Mouse (Mus musculus): ENCODE measurements around the gene Vps52.
"Not testable (repeated sequence)": the region's sequence is repeated elsewhere in the genome, so short reads cannot be mapped to it uniquely, and the experiment has no call there.

The Vps52 gene

GRCm38 (mm10) chr17:34000796-34001195, 45.2 kb downstream of the Vps52 start:
- not testable (repeated sequence) for DNase-seq (ENCODE audit: low read depth in 1 of 2, low spot score in 2 of 2)

- no peak for DNase-seq (ENCODE audit: low read depth in 1 of 2, low spot score in 2 of 2)
Measured at GRCm38 (mm10) chr17:34003426-34003825, 47.8 kb downstream of the Vps52 start.

- DNase-seq (ENCODE audit: low read depth in 1 of 2, low spot score in 2 of 2) = no peak
Measured at GRCm38 (mm10) chr17:34006570-34006969, 51.0 kb downstream of the Vps52 start.

- DNase-seq (ENCODE audit: low read depth in 1 of 2, low spot score in 2 of 2) = no peak
Measured at GRCm38 (mm10) chr17:34010156-34010555, 54.5 kb downstream of the Vps52 start.

GRCm38 (mm10) chr17:34013436-34013835, 57.8 kb downstream of the Vps52 start:
- no peak for DNase-seq (ENCODE audit: low read depth in 1 of 2, low spot score in 2 of 2)

Data from monocyte, adult 2 months (primary cell).